Mouse (Mus musculus) retina, postnatal 7 days (tissue): ENCODE results near the gene Sars2.

ENCODE experiments used
- DNase-seq: peaks from one replicate; pipeline ENCODE4 v3.0.0-alpha.2; 2012; ENCODE audit warnings: low read depth, low spot score

The Sars2 gene

GRCm38 (mm10) chr7:28778825-28779224 is 37.0 kb downstream of the Sars2 start:
- no peak for DNase-seq

- peak; percentile 91 for DNase-seq
Observed at GRCm38 (mm10) chr7:28780067-28780658, 38.4 kb downstream of the Sars2 start.

GRCm38 (mm10) chr7:28780857-28781256 is 39.1 kb downstream of the Sars2 start:
- no peak for DNase-seq

GRCm38 (mm10) chr7:28781261-28781663 is 39.5 kb downstream of the Sars2 start:
- DNase-seq: no peak

GRCm38 (mm10) chr7:28785161-28785560 is 43.4 kb downstream of the Sars2 start:
- no peak for DNase-seq

- DNase-seq: no peak
Observed at GRCm38 (mm10) chr7:28787884-28788283, 46.1 kb downstream of the Sars2 start.

GRCm38 (mm10) chr7:28788307-28789195 is 46.8 kb downstream of the Sars2 start, which contains the start of gene Rinl:
Rinl (plus strand) TSS chr7:28788969.
- DNase-seq: no peak

GRCm38 (mm10) chr7:28789235-28789634 is 47.4 kb downstream of the Sars2 start:
- DNase-seq: no peak

- no peak for DNase-seq
Observed at GRCm38 (mm10) chr7:28790066-28790806, 48.4 kb downstream of the Sars2 start.

GRCm38 (mm10) chr7:28791706-28792105 is 49.9 kb downstream of the Sars2 start:
- no peak for DNase-seq

GRCm38 (mm10) chr7:28792391-28793185 is 50.8 kb downstream of the Sars2 start:
- DNase-seq: no peak

GRCm38 (mm10) chr7:28793834-28794233 is 52.0 kb downstream of the Sars2 start:
- DNase-seq: no peak

GRCm38 (mm10) chr7:28794496-28794895 is 52.7 kb downstream of the Sars2 start:
- no peak for DNase-seq

GRCm38 (mm10) chr7:28795832-28796231 is 54.0 kb downstream of the Sars2 start:
- no peak for DNase-seq

GRCm38 (mm10) chr7:28796562-28796975 is 54.8 kb downstream of the Sars2 start:
- DNase-seq: peak; percentile 62

GRCm38 (mm10) chr7:28799994-28800393 is 58.2 kb downstream of the Sars2 start:
- DNase-seq: no peak

GRCm38 (mm10) chr7:28801451-28801850 is 59.7 kb downstream of the Sars2 start:
- no peak for DNase-seq

- no peak for DNase-seq
Observed at GRCm38 (mm10) chr7:28801901-28802670, 60.3 kb downstream of the Sars2 start.

- DNase-seq: no peak
Observed at GRCm38 (mm10) chr7:28802846-28803588, 61.2 kb downstream of the Sars2 start.
